Mouse (Mus musculus) liver, embryonic 14.5 days (tissue): Measurements from ENCODE around the gene Stard3. TPM values are rescaled to one million over a fixed set of nuclear protein-coding genes. Genes with fewer than 3 reads are reported as not detected.

ENCODE experiments used
- ATAC-seq: fragments of 200-750 bp; cut with Nextera tagmentation; 2 replicates; pipeline ENCODE4 v1.8.0; 2017; ENCODE audit warnings: moderate number of reproducible peaks, mild to moderate bottlenecking, moderate library complexity; ENCODE audit not compliant: insufficient read depth
- DNase-seq, 3 experiments: peaks; one replicate each; pipeline ENCODE4 v3.0.0-alpha.2; 2012 to 2013; ENCODE audit warnings: low read depth in 3 of 3, low spot score in 3 of 3
- H3K27ac ChIP-seq: fragments of 300-500 bp; sonication (generic); 2 replicates; pipeline ENCODE4 v1.5.1; 2014; ENCODE audit warnings: moderate library complexity, mild to moderate bottlenecking, control low read depth, inconsistent platforms
- H3K27me3 ChIP-seq: fragments of 300-500 bp; sonication (generic); 2 replicates; pipeline ENCODE4 v1.6.1; 2014; ENCODE audit warnings: mild to moderate bottlenecking, low read length, moderate library complexity; ENCODE audit not compliant: control insufficient read depth, insufficient read depth
- H3K36me3 ChIP-seq: fragments of 300-500 bp; sonication (generic); replicated peaks from 2 replicates; pipeline ENCODE4 v1.6.1; 2014; ENCODE audit warnings: low read depth; ENCODE audit not compliant: control insufficient read depth, insufficient read depth
- H3K4me1 ChIP-seq, 2 experiments: fragments of 200-500 bp in 1 of 2; fragments of 300-500 bp in 1 of 2; sonication (generic) in 1 of 2; replicated peaks; 2 replicates each; pipeline ENCODE4 v1.6.1; 2012 to 2014; ENCODE audit warnings: antibody characterized with exemption in 1 of 2, inconsistent platforms in 1 of 2, low read length in 1 of 2; ENCODE audit not compliant: control insufficient read depth in 2 of 2, insufficient read depth in 2 of 2
- H3K4me2 ChIP-seq: fragments of 300-500 bp; sonication (generic); 2 replicates; pipeline ENCODE4 v1.6.1; 2014; ENCODE audit warnings: low read depth, mild to moderate bottlenecking, control low read depth, moderate library complexity
- H3K4me3 ChIP-seq, 2 experiments: fragments of 200-500 bp in 1 of 2; fragments of 300-500 bp in 1 of 2; sonication (generic) in 1 of 2; 2 replicates each; pipeline ENCODE4 v1.5.1; 2012 to 2014; ENCODE audit warnings: low read depth in 2 of 2, low read length in 2 of 2, mild to moderate bottlenecking in 2 of 2, control low read depth in 1 of 2, inconsistent platforms in 1 of 2, moderate library complexity in 1 of 2; ENCODE audit not compliant: insufficient read depth in 1 of 2
- H3K9ac ChIP-seq: fragments of 300-500 bp; sonication (generic); replicated peaks from 2 replicates; pipeline ENCODE4 v1.6.1; 2014; ENCODE audit warnings: mild to moderate bottlenecking, control low read depth, moderate library complexity
- H3K9me3 ChIP-seq: fragments of 300-500 bp; sonication (generic); 2 replicates; pipeline ENCODE4 v1.6.1; 2016; ENCODE audit warnings: low read length, mixed read lengths; ENCODE audit not compliant: control insufficient read depth
- CTCF ChIP-seq: IDR thresholded peaks from 2 replicates; pipeline ENCODE4 v1.5.1; 2016; ENCODE audit warnings: antibody characterized with exemption, low read depth, control low read depth
- EP300 ChIP-seq: IDR thresholded peaks from 2 replicates; pipeline ENCODE4 v1.6.1; 2016; ENCODE audit warnings: antibody characterized with exemption, low read depth
- WGBS: fragments of 180-500 bp; shearing (Covaris S2); extraction: QIAGEN DNeasy Blood & Tissue Kit; methylation state at CpG from one replicate; pipeline ENCODE4 v1.1.7; 2014; ENCODE audit not compliant: insufficient replicate concordance; 5-methylcytosine and 5-hydroxymethylcytosine counted together
- polyA plus RNA-seq, 2 experiments: library from polyadenylated mRNA; depleted of rRNA in 1 of 2; stranded (reverse) in 1 of 2; unstranded in 1 of 2; fragments of >200 nt; fragmentation: Nextera tagmentation in 1 of 2; extraction: Ambion mirVana in 1 of 2; gene quantifications; 2 replicates each; pipeline versions ENCODE4 v1.2.1 to v1.2.3; 2012 to 2014

Gene Stard3
- polyA plus RNA-seq, 2 experiments = 11.6 to 16.8 TPM

GRCm38 (mm10) chr11:98384216-98384615 lies 26.0 kb downstream of the Stard3 start:
- Histone ChIP-seq H3K4me2 (no peak overlapping the region), H3K4me1 (no peaks in the 10 kb centered on the region), H3K9ac (no peak overlapping the region), H3K36me3 (no peaks in the 10 kb centered on the region), H3K9me3 (no peaks in the 10 kb centered on the region), H3K27ac (no peak overlapping the region), H3K4me3 (no peak overlapping the region), H3K27me3 (peaks cover 19% of the 10 kb centered on the region)
- DNase-seq (no peak), ATAC-seq (no peak)
- WGBS = 56% methylated on average over 20 of the region's 20 CpGs
- TF ChIP-seq CTCF = no peak

GRCm38 (mm10) chr11:98384721-98385637 lies 26.8 kb downstream of the Stard3 start:
- H3K36me3 ChIP-seq = no peaks in the 10 kb centered on the region
- peaks cover 19% of the 10 kb centered on the region for H3K27me3 ChIP-seq
- no peak for TF ChIP-seq EP300
- TF ChIP-seq CTCF = no peak
- no peak for ATAC-seq
- 45% methylated on average over 8 of the region's 8 CpGs for WGBS
- no peak for DNase-seq
- H3K27ac ChIP-seq = no peak overlapping the region
- no peak overlapping the region for H3K4me2 ChIP-seq
- no peak overlapping the region for H3K4me3 ChIP-seq
- no peaks in the 10 kb centered on the region for H3K9me3 ChIP-seq
- no peak overlapping the region for H3K9ac ChIP-seq
- no peaks in the 10 kb centered on the region for H3K4me1 ChIP-seq

- no peaks in the 10 kb centered on the region for H3K36me3 ChIP-seq
- 40% methylated on average over 25 of the region's 25 CpGs for WGBS
- no peak for TF ChIP-seq EP300
- TF ChIP-seq CTCF = no peak
- no peaks in the 10 kb centered on the region for H3K9me3 ChIP-seq
- no peak for DNase-seq
- H3K27ac ChIP-seq = no peak within 1 kb of the TSS
- peaks cover 19% of the 10 kb centered on the region for H3K27me3 ChIP-seq
- H3K9ac ChIP-seq = no peak within 1 kb of the TSS
- no peak within 1 kb of the TSS for H3K4me2 ChIP-seq
- no peak for ATAC-seq
- no peaks in the 10 kb centered on the region for H3K4me1 ChIP-seq
- H3K4me3 ChIP-seq = no peak within 1 kb of the TSS
Measured at GRCm38 (mm10) chr11:98385638-98386585, 27.7 kb downstream of the Stard3 start, which contains the start of gene Pnmt. TSS of gene Pnmt (plus strand) at chr11:98386450.

GRCm38 (mm10) chr11:98386596-98386995 lies 28.4 kb downstream of the Stard3 start:
- no peak for ATAC-seq
- Histone ChIP-seq H3K36me3 (no peaks in the 10 kb centered on the region), H3K4me3 (no peak overlapping the region), H3K27ac (no peak overlapping the region), H3K27me3 (peaks cover 19% of the 10 kb centered on the region), H3K4me2 (no peak overlapping the region), H3K9me3 (no peaks in the 10 kb centered on the region), H3K9ac (no peak overlapping the region), H3K4me1 (no peaks in the 10 kb centered on the region)
- DNase-seq = no peak
- TF ChIP-seq CTCF (no peak), EP300 (no peak)
- 11% methylated on average over 24 of the region's 24 CpGs for WGBS
